8 mouse cellular contexts compared by ENCODE assay signal in the genomic region with DNA sequence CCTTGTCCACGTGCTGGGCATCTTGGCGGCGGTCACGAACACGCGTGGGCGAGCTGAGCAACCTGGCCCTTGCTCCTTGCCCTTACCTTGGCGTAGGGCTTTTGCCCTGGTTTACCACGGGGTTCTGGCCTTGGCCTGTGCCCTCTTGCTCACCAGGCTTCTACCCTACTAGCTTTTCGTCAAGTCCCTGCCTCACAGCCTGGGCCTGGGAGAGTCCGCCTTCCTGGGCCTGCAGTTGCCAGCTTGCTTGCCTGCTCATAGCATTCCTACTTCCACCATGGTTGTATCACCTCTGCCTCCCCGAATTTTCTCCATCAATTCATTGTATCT. TPM values are rescaled to one million over a fixed set of nuclear protein-coding genes. Genes with fewer than 3 reads are reported as not detected.
A peak's percentile ranks its signal among the peaks of the same experiment; 100 is the strongest.
DNase-seq lines count a peak whose midpoint lies in the region; ATAC-seq and TF ChIP-seq lines count a peak whose summit lies in the region.

No protein-coding gene starts in this region.

- H3K4me2 ChIP-seq in embryonic facial prominence, embryonic 13.5 days, result peak overlapping the region; percentile 89
- H3K4me2 ChIP-seq in intestine, postnatal 0 days (replicated peaks; ENCODE audit: low read depth), result peak overlapping the region; percentile 80
- H3K4me2 ChIP-seq in neural tube, embryonic 14.5 days (ENCODE audit: low read depth, low read length), result peak overlapping the region; percentile 97

- H3K9me3 ChIP-seq in embryonic facial prominence, embryonic 13.5 days, result no peaks in the 10 kb centered on the region
- no peaks in the 10 kb centered on the region for H3K9me3 ChIP-seq in intestine, postnatal 0 days (ENCODE audit: control insufficient read depth)
- H3K9me3 ChIP-seq in neural tube, embryonic 14.5 days (ENCODE audit: control insufficient read depth, low read length), result no peaks in the 10 kb centered on the region

- peak overlapping the region; percentile 78 for H3K9ac ChIP-seq in embryonic facial prominence, embryonic 13.5 days
- H3K9ac ChIP-seq in intestine, postnatal 0 days (ENCODE audit: low read depth, low read length), result peak overlapping the region; percentile 58
- peak overlapping the region; percentile 83 for H3K9ac ChIP-seq in neural tube, embryonic 14.5 days (replicated peaks; ENCODE audit: low read depth, low read length)

- WGBS in embryonic facial prominence, embryonic 13.5 days, result 3% methylated on average over 12 of the region's 12 CpGs
- WGBS in intestine, postnatal 0 days, result 3% methylated on average over 12 of the region's 12 CpGs
- 5% methylated on average over 12 of the region's 12 CpGs for WGBS in neural tube, embryonic 14.5 days

- H3K27me3 ChIP-seq in embryonic facial prominence, embryonic 13.5 days, result no peaks in the 10 kb centered on the region
- no peaks in the 10 kb centered on the region for H3K27me3 ChIP-seq in intestine, postnatal 0 days (replicated peaks; ENCODE audit: control insufficient read depth, insufficient read depth, low read length)
- H3K27me3 ChIP-seq in neural tube, embryonic 14.5 days (ENCODE audit: control insufficient read depth, insufficient read depth, low read length), result no peaks in the 10 kb centered on the region

- peak overlapping the region; percentile 79 for H3K4me3 ChIP-seq in left cerebral cortex, adult 2 months
- peak overlapping the region; percentile 94 for H3K4me3 ChIP-seq in embryonic facial prominence, embryonic 13.5 days
- H3K4me3 ChIP-seq in intestine, postnatal 0 days (ENCODE audit: low read depth, low read length), result peak overlapping the region; percentile 57
- H3K4me3 ChIP-seq in neural tube, embryonic 14.5 days (ENCODE audit: low read depth, low read length), result peak overlapping the region; percentile 88

- intact Hi-C loops in left cerebral cortex, adult 2 months (cut with DNase I), result loop anchor here (2.0 to 5.0 kb wide), 4 partner anchors 102 to 361 kb away; a partner anchor contains a TSS

- no peaks in the 10 kb centered on the region for H3K36me3 ChIP-seq in embryonic facial prominence, embryonic 13.5 days
- no peaks in the 10 kb centered on the region for H3K36me3 ChIP-seq in intestine, postnatal 0 days (ENCODE audit: control insufficient read depth, insufficient read depth)
- H3K36me3 ChIP-seq in neural tube, embryonic 14.5 days (ENCODE audit: control insufficient read depth, insufficient read depth, low read length), result no peaks in the 10 kb centered on the region

- H3K27ac ChIP-seq in left cerebral cortex, adult 2 months, result peak overlapping the region; percentile 99
- peak overlapping the region; percentile 97 for H3K27ac ChIP-seq in embryonic facial prominence, embryonic 13.5 days
- peak overlapping the region; percentile 95 for H3K27ac ChIP-seq in intestine, postnatal 0 days (ENCODE audit: low read depth, low read length)
- peak overlapping the region; percentile 98 for H3K27ac ChIP-seq in neural tube, embryonic 14.5 days (ENCODE audit: low read depth, low read length)

- ATAC-seq in embryonic facial prominence, embryonic 13.5 days (ENCODE audit: insufficient number of reproducible peaks, insufficient read depth, low FRiP score, low TSS enrichment, low read depth), result peak; percentile 2; the same call in 1 of the 2 replicates
- no peak for ATAC-seq in intestine, postnatal 0 days
- peak; percentile 5; the same call in 1 of the 2 replicates for ATAC-seq in neural tube, embryonic 14.5 days (ENCODE audit: low read depth)

- DNase-seq in left cerebral cortex, adult 2 months (ENCODE audit: extremely low spot score in 1 of 2, low spot score in 2 of 2), result no peak
- no peak for DNase-seq in left cerebral cortex, adult 18-20 months (ENCODE audit: low spot score in 2 of 2)
- no peak for DNase-seq in yolk sac, embryonic 10.5 days (ENCODE audit: low spot score)
- DNase-seq in frontal cortex, postnatal 36 days (ENCODE audit: low spot score in 2 of 2), result no peak
- no peak for DNase-seq in gastrocnemius, adult 18-20 months (ENCODE audit: low spot score)

- no peak for TF ChIP-seq CTCF in left cerebral cortex, adult 2 months (IDR thresholded peaks at IDR 0.05)
- TF ChIP-seq CTCF in intestine, postnatal 0 days (IDR thresholded peaks at IDR 0.05; ENCODE audit: low read depth), result no peak

- peaks cover 38% of the 10 kb centered on the region for H3K4me1 ChIP-seq in embryonic facial prominence, embryonic 13.5 days
- peaks cover 11% of the 10 kb centered on the region for H3K4me1 ChIP-seq in intestine, postnatal 0 days (replicated peaks; ENCODE audit: control insufficient read depth, insufficient read depth, low read length)
- H3K4me1 ChIP-seq in neural tube, embryonic 14.5 days (ENCODE audit: control insufficient read depth, insufficient read depth, low read length), result peaks cover 23% of the 10 kb centered on the region

RNA-seq across cellular contexts. Expression of a gene that starts 0.8 kb away (rescaled TPM):
- total RNA-seq in left cerebral cortex, adult 2 months (2021), result 100 to 1,000 TPM; 101 to 103 TPM
- 100 to 1,000 TPM in 1 of 2 experiments, 10 to 100 TPM in 1; 99.0 to 106 TPM for total RNA-seq in left cerebral cortex, adult 18-20 months (2021)
- polyA plus RNA-seq in embryonic facial prominence, embryonic 13.5 days (2015; fragmentation: Nextera tagmentation; extraction: Ambion mirVana), result 10.6 and 13.0 TPM in 2 replicates
- polyA plus RNA-seq in intestine, postnatal 0 days (2015; fragmentation: Nextera tagmentation; extraction: Ambion mirVana), result 12.2 and 12.8 TPM in 2 replicates
- 6.7 and 8.4 TPM in 2 replicates for polyA plus RNA-seq in neural tube, embryonic 14.5 days (2014; fragmentation: Nextera tagmentation; extraction: Ambion mirVana)
- total RNA-seq in gastrocnemius, adult 18-20 months (2021), result 100 to 1,000 TPM; 128 to 132 TPM

RNA-seq across cellular contexts. Expression of a gene that starts 52.5 kb away (rescaled TPM):
- 10 to 100 TPM; 50.9 to 54.8 TPM for total RNA-seq in left cerebral cortex, adult 2 months (2021)
- total RNA-seq in left cerebral cortex, adult 18-20 months (2021), result 10 to 100 TPM; 48.6 to 52.3 TPM
- polyA plus RNA-seq in embryonic facial prominence, embryonic 13.5 days (2015; fragmentation: Nextera tagmentation; extraction: Ambion mirVana), result 14.0 and 16.3 TPM in 2 replicates
- polyA plus RNA-seq in intestine, postnatal 0 days (2015; fragmentation: Nextera tagmentation; extraction: Ambion mirVana), result 44.2 and 45.3 TPM in 2 replicates
- polyA plus RNA-seq in neural tube, embryonic 14.5 days (2014; fragmentation: Nextera tagmentation; extraction: Ambion mirVana), result 30.7 and 32.1 TPM in 2 replicates
- 10 to 100 TPM; 18.7 to 19.6 TPM for total RNA-seq in gastrocnemius, adult 18-20 months (2021)
